Mouse (Mus musculus): Measurements from ENCODE around the gene Cysltr1. TPM values are rescaled to one million over a fixed set of nuclear protein-coding genes. Genes with fewer than 3 reads are reported as not detected.

Gene Cysltr1
- polyA plus RNA-seq, 1 experiment: not detected

GRCm38 (mm10) chrX:106623667-106624066, 20.2 kb upstream of the Cysltr1 start:
- Histone ChIP-seq H3K4me2 (ENCODE audit: low read depth) (no peak overlapping the region), H3ac (ENCODE audit: control insufficient read depth, insufficient read length) (no peak overlapping the region), H3K36me3 (ENCODE audit: control insufficient read depth, insufficient read depth) (no peaks in the 10 kb centered on the region), H3K4me3 (no peak overlapping the region), H3K79me2 (ENCODE audit: control insufficient read depth, insufficient read depth) (no peaks in the 10 kb centered on the region), H3K27me3 (ENCODE audit: control insufficient read depth, insufficient read depth, insufficient read length) (no peaks in the 10 kb centered on the region)
- TF ChIP-seq TCF3 (IDR thresholded peaks at IDR 0.05; ENCODE audit: insufficient read length, low read depth) (no peak), MYOD1 (IDR thresholded peaks at IDR 0.05; ENCODE audit: control insufficient read depth in 1 of 3, insufficient read length in 2 of 3, low read depth in 2 of 3) (no peak), REST (IDR thresholded peaks at IDR 0.05; ENCODE audit: insufficient read depth, insufficient read length) (no peak), TCF12 (IDR thresholded peaks at IDR 0.05; ENCODE audit: insufficient read depth, poor library complexity, severe bottlenecking) (no peak), CEBPB (IDR thresholded peaks at IDR 0.05; ENCODE audit: insufficient read depth, poor library complexity, severe bottlenecking) (no peak), SRF (IDR thresholded peaks at IDR 0.05; ENCODE audit: control insufficient read depth, insufficient read length, low read depth) (no peak)

DNA sequence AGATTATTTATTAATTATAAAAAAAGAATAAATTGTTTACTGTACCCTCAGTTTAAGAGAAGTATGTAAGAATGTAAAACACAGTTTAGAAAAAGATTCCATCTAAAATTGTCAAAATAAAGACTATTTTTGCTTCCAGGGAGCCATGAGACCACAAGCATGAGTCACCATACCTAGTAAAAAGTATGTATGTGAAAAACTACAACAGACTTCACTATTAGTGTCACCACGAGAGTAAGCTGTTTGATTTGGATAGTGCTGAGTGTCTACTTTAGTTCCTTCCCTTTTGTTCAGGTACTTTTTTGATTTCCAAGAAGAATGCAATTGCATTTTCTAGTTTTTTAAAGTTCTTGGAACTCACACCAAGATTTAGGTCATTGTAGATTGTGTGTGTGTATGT, 19.0 kb upstream of the Cysltr1 start:
- H3K27me3 ChIP-seq (ENCODE audit: control insufficient read depth, insufficient read depth, insufficient read length): no peaks in the 10 kb centered on the region
- no peaks in the 10 kb centered on the region for H3K36me3 ChIP-seq (ENCODE audit: control insufficient read depth, insufficient read depth)
- no peak overlapping the region for H3K4me2 ChIP-seq (ENCODE audit: low read depth)
- no peak overlapping the region for H3ac ChIP-seq (ENCODE audit: control insufficient read depth, insufficient read length)
- no peaks in the 10 kb centered on the region for H3K79me2 ChIP-seq (ENCODE audit: control insufficient read depth, insufficient read depth)
- no peak overlapping the region for H3K4me3 ChIP-seq
- TF ChIP-seq CEBPB (IDR thresholded peaks at IDR 0.05; ENCODE audit: insufficient read depth, poor library complexity, severe bottlenecking): no peak
- no peak for TF ChIP-seq MYOD1 (IDR thresholded peaks at IDR 0.05; ENCODE audit: control insufficient read depth in 1 of 3, insufficient read length in 2 of 3, low read depth in 2 of 3)
- TF ChIP-seq MYOG (IDR thresholded peaks at IDR 0.05; ENCODE audit: control insufficient read depth in 1 of 3, insufficient read depth in 1 of 3, insufficient read length in 2 of 3, low read depth in 2 of 3): no peak
- no peak for TF ChIP-seq USF1 (IDR thresholded peaks at IDR 0.05; ENCODE audit: low read depth)
- no peak for TF ChIP-seq MAX (IDR thresholded peaks at IDR 0.05; ENCODE audit: low read depth)
- TF ChIP-seq POLR2A (IDR thresholded peaks at IDR 0.05; ENCODE audit: insufficient read length, low read depth): no peak
- no peak for TF ChIP-seq TCF12 (IDR thresholded peaks at IDR 0.05; ENCODE audit: insufficient read depth, poor library complexity, severe bottlenecking)
- TF ChIP-seq E2F4 (IDR thresholded peaks at IDR 0.05; ENCODE audit: insufficient read depth): no peak
- no peak for TF ChIP-seq POLR2AphosphoS2 (IDR thresholded peaks at IDR 0.05; ENCODE audit: insufficient read length, low read depth)
- TF ChIP-seq SRF (IDR thresholded peaks at IDR 0.05; ENCODE audit: control insufficient read depth, insufficient read length, low read depth): no peak
- no peak for TF ChIP-seq REST (IDR thresholded peaks at IDR 0.05; ENCODE audit: insufficient read depth, insufficient read length)
- TF ChIP-seq TCF3 (IDR thresholded peaks at IDR 0.05; ENCODE audit: insufficient read length, low read depth): no peak

- Histone ChIP-seq H3K79me2 (ENCODE audit: control insufficient read depth, insufficient read depth) (no peaks in the 10 kb centered on the region), H3K4me3 (no peak overlapping the region), H3K36me3 (ENCODE audit: control insufficient read depth, insufficient read depth) (no peaks in the 10 kb centered on the region), H3ac (ENCODE audit: control insufficient read depth, insufficient read length) (no peak overlapping the region), H3K27me3 (ENCODE audit: control insufficient read depth, insufficient read depth, insufficient read length) (no peaks in the 10 kb centered on the region), H3K4me2 (ENCODE audit: low read depth) (no peak overlapping the region)
- TF ChIP-seq REST (IDR thresholded peaks at IDR 0.05; ENCODE audit: insufficient read depth, insufficient read length): no peak
- TF ChIP-seq POLR2AphosphoS2 (IDR thresholded peaks at IDR 0.05; ENCODE audit: insufficient read length, low read depth): no peak
- no peak for TF ChIP-seq POLR2A (IDR thresholded peaks at IDR 0.05; ENCODE audit: insufficient read length, low read depth)
- no peak for TF ChIP-seq USF1 (IDR thresholded peaks at IDR 0.05; ENCODE audit: low read depth)
- TF ChIP-seq MAX (IDR thresholded peaks at IDR 0.05; ENCODE audit: low read depth): no peak
- no peak for TF ChIP-seq MYOD1 (IDR thresholded peaks at IDR 0.05; ENCODE audit: control insufficient read depth in 1 of 3, insufficient read length in 2 of 3, low read depth in 2 of 3)
- TF ChIP-seq MYOG (IDR thresholded peaks at IDR 0.05; ENCODE audit: control insufficient read depth in 1 of 3, insufficient read depth in 1 of 3, insufficient read length in 2 of 3, low read depth in 2 of 3): no peak
- TF ChIP-seq E2F4 (IDR thresholded peaks at IDR 0.05; ENCODE audit: insufficient read depth): no peak
- no peak for TF ChIP-seq SRF (IDR thresholded peaks at IDR 0.05; ENCODE audit: control insufficient read depth, insufficient read length, low read depth)
- no peak for TF ChIP-seq CEBPB (IDR thresholded peaks at IDR 0.05; ENCODE audit: insufficient read depth, poor library complexity, severe bottlenecking)
- TF ChIP-seq TCF3 (IDR thresholded peaks at IDR 0.05; ENCODE audit: insufficient read length, low read depth): no peak
- no peak for TF ChIP-seq TCF12 (IDR thresholded peaks at IDR 0.05; ENCODE audit: insufficient read depth, poor library complexity, severe bottlenecking)
Measured at GRCm38 (mm10) chrX:106602574-106603258, 763 bp downstream of the Cysltr1 start.

DNA sequence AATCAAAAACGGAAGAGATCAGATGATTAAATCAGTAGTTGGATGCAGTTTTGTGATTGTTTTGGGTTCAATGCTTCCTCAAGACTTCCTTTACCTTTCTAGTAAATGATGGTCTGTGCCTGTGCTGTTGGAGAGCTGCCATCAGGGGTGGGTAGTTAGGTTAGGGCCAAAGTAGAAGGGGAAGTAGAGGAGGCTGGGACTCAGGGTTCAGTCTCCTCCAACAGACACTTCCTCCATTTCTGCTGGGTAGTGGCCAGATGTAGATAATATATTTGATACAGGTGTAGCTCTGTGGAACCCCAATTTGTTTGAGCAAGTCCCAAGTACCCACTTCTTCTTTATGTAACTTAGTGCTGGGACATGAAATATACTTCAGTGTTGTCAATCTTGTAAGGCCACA, 7.6 kb downstream of the Cysltr1 start:
- Histone ChIP-seq H3K27me3 (ENCODE audit: control insufficient read depth, insufficient read depth, insufficient read length) (no peaks in the 10 kb centered on the region), H3ac (ENCODE audit: control insufficient read depth, insufficient read length) (no peak overlapping the region), H3K36me3 (ENCODE audit: control insufficient read depth, insufficient read depth) (no peaks in the 10 kb centered on the region), H3K79me2 (ENCODE audit: control insufficient read depth, insufficient read depth) (no peaks in the 10 kb centered on the region), H3K4me2 (ENCODE audit: low read depth) (no peak overlapping the region), H3K4me3 (no peak overlapping the region)
- TF ChIP-seq MYOG (IDR thresholded peaks at IDR 0.05; ENCODE audit: control insufficient read depth in 1 of 3, insufficient read depth in 1 of 3, insufficient read length in 2 of 3, low read depth in 2 of 3): no peak
- no peak for TF ChIP-seq REST (IDR thresholded peaks at IDR 0.05; ENCODE audit: insufficient read depth, insufficient read length)
- TF ChIP-seq POLR2AphosphoS2 (IDR thresholded peaks at IDR 0.05; ENCODE audit: insufficient read length, low read depth): no peak
- TF ChIP-seq SRF (IDR thresholded peaks at IDR 0.05; ENCODE audit: control insufficient read depth, insufficient read length, low read depth): no peak
- no peak for TF ChIP-seq MAX (IDR thresholded peaks at IDR 0.05; ENCODE audit: low read depth)

DNA sequence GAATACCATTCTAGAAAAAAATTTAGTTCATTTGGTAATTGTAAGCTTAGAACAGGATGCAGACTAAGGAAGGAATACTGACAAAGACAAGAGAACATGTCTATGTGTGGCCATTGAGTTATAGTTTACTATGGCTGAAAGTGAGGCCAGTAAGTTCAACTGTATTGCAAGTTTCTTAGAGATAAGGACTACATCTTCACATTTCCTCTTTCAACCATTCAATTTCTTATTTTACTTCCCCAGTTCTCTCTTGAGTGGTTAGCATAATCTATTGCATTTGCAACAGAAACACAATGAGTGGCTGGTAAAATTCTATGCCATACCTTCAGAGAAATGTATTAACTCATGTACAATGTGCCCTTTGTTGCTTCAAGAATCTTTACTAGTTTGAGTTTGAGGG, 9.6 kb downstream of the Cysltr1 start:
- no peak for TF ChIP-seq E2F4 (IDR thresholded peaks at IDR 0.05; ENCODE audit: insufficient read depth)
- no peak for TF ChIP-seq TCF12 (IDR thresholded peaks at IDR 0.05; ENCODE audit: insufficient read depth, poor library complexity, severe bottlenecking)
- no peak for TF ChIP-seq POLR2A (IDR thresholded peaks at IDR 0.05; ENCODE audit: insufficient read length, low read depth)
- H3K36me3 ChIP-seq (ENCODE audit: control insufficient read depth, insufficient read depth): no peaks in the 10 kb centered on the region
- no peak overlapping the region for H3K4me2 ChIP-seq (ENCODE audit: low read depth)
- no peak overlapping the region for H3ac ChIP-seq (ENCODE audit: control insufficient read depth, insufficient read length)
- no peaks in the 10 kb centered on the region for H3K79me2 ChIP-seq (ENCODE audit: control insufficient read depth, insufficient read depth)
- no peak overlapping the region for H3K4me3 ChIP-seq
- H3K27me3 ChIP-seq (ENCODE audit: control insufficient read depth, insufficient read depth, insufficient read length): no peaks in the 10 kb centered on the region
